Mouse (Mus musculus) embryonic fibroblast, embryonic 13.5 days (primary cell): ENCODE measurements around the gene Gm10100.

Experiments
- CTCF ChIP-seq: IDR thresholded peaks from 2 replicates; pipeline ENCODE4 v1.5.1; 2011; ENCODE audit warnings: mild to moderate bottlenecking, control low read depth, low read length, moderate library complexity, borderline replicate concordance; ENCODE audit not compliant: insufficient read depth
- POLR2A ChIP-seq: IDR thresholded peaks from 2 replicates; pipeline ENCODE4 v1.6.1; 2011; ENCODE audit warnings: low read depth, mild to moderate bottlenecking, control low read depth, low read length, moderate library complexity

GRCm38 (mm10) chr10:77715507-77715906, 10.8 kb upstream of the Gm10100 start, which contains the start of gene Gm10142:
- TF ChIP-seq POLR2A, result no peak
- no peak for TF ChIP-seq CTCF
